Mouse (Mus musculus) heart, embryonic 10.5 days (tissue): Measurements from ENCODE around the gene Stim2. TPM values are rescaled to one million over a fixed set of nuclear protein-coding genes. Genes with fewer than 3 reads are reported as not detected.

Experiments used
- DNase-seq: peaks from one replicate; pipeline ENCODE4 v3.0.0-alpha.2; 2017; ENCODE audit warnings: low spot score
- H3K27ac ChIP-seq: fragments of 300-500 bp; sonication (generic); 2 replicates; pipeline ENCODE4 v1.5.1; 2016; ENCODE audit warnings: mild to moderate bottlenecking
- H3K27me3 ChIP-seq: fragments of 300-500 bp; sonication (generic); 2 replicates; pipeline ENCODE4 v1.6.1; 2016; ENCODE audit warnings: mild to moderate bottlenecking; ENCODE audit not compliant: poor library complexity, insufficient read depth, severe bottlenecking
- H3K36me3 ChIP-seq: fragments of 300-500 bp; sonication (generic); 2 replicates; pipeline ENCODE4 v1.6.1; 2016; ENCODE audit warnings: mild to moderate bottlenecking, moderate library complexity
- H3K4me1 ChIP-seq: fragments of 300-500 bp; sonication (generic); 2 replicates; pipeline ENCODE4 v1.6.1; 2016; ENCODE audit warnings: mild to moderate bottlenecking
- H3K4me3 ChIP-seq: fragments of 300-500 bp; sonication (generic); 2 replicates; pipeline ENCODE4 v1.5.1; 2016; ENCODE audit warnings: mild to moderate bottlenecking, moderate library complexity
- H3K9me3 ChIP-seq: fragments of 300-500 bp; sonication (generic); 2 replicates; pipeline ENCODE4 v1.6.1; 2016; ENCODE audit warnings: mild to moderate bottlenecking, moderate library complexity
- WGBS: fragments of 180-500 bp; shearing (Covaris S2); methylation state at CpG from one replicate; pipeline ENCODE4 v1.1.7; 2016; 5-methylcytosine and 5-hydroxymethylcytosine counted together
- polyA plus RNA-seq: library from polyadenylated mRNA; unstranded; fragments of >200 nt; fragmentation: Nextera tagmentation; extraction: Ambion mirVana; gene quantifications from 2 replicates; pipeline ENCODE4 v1.2.1, GENCODE M21; 2016

Stim2 gene
- polyA plus RNA-seq, 1 experiment from 2014 or later, result 15.2 TPM

- Histone ChIP-seq H3K4me1 (peaks cover 13% of the 10 kb centered on the region), H3K4me3 (no peak overlapping the region), H3K36me3 (0 out of 2 replicates have a peak, but pooled peaks cover 3% of the 10 kb centered on the region), H3K9me3 (no peaks in the 10 kb centered on the region), H3K27me3 (no peaks in the 10 kb centered on the region), H3K27ac (no peak overlapping the region)
- 94% methylated on average over 5 of the region's 5 CpGs for WGBS
- DNase-seq, result no peak
Observed at GRCm38 (mm10) chr5:54109096-54109495, 110.8 kb downstream of the Stim2 start.

DNA sequence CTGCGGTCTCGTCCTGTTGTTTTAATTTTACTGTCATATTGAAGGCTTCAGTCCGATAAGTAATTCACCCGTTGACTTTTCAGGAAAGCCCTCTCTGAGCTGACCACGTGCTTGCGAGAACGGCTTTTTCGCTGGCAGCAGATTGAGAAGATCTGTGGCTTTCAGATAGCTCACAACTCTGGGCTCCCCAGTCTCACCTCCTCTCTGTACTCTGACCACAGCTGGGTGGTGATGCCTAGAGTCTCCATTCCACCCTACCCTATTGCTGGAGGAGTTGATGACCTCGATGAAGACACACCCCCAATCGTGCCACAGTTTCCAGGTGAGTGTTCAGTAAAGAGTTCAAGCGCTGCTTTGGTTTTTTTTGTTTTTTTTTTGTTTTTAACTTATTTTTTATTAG lies 112.5 kb downstream of the Stim2 start:
- WGBS, result 87% methylated on average over 11 of the region's 11 CpGs

GRCm38 (mm10) chr5:54113284-54113683 lies 115.0 kb downstream of the Stim2 start:
- no peaks in the 10 kb centered on the region for H3K27me3 ChIP-seq
- H3K27ac ChIP-seq, result no peak overlapping the region
- DNase-seq, result no peak
- peaks cover 12% of the 10 kb centered on the region; the same call in 1 of the 2 replicates for H3K36me3 ChIP-seq
- no peaks in the 10 kb centered on the region for H3K9me3 ChIP-seq
- WGBS, result 35% methylated on average over 3 of the region's 3 CpGs
- no peak overlapping the region for H3K4me3 ChIP-seq
- peaks cover 3% of the 10 kb centered on the region; the same call in 1 of the 2 replicates for H3K4me1 ChIP-seq

More for the DNA sequence above, 112.5 kb downstream of the Stim2 start:
- Histone ChIP-seq H3K4me1 (peaks cover 11% of the 10 kb centered on the region), H3K9me3 (no peaks in the 10 kb centered on the region), H3K4me3 (no peak overlapping the region), H3K36me3 (0 out of 2 replicates have a peak, but pooled peaks cover 3% of the 10 kb centered on the region), H3K27me3 (no peaks in the 10 kb centered on the region), H3K27ac (no peak overlapping the region)
- no peak for DNase-seq

DNA sequence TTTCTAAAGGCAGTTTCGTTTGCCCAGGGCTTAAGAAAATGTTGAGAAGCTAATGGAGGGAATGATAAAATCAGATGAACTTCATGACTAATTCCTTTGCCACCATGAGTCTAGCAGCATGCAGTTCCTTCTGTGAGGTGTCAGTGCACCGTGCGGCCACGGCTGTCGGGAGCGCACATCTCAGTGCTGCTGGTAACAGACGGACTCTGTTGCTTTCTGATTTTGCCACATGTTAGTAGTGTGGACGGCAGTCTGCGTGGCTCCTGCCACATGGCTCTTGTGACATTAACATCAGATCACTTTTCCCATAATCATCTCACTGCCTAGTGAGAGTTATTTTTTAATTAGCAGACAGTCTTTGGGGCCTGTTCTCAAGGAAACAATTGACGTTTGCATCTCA lies 118.2 kb downstream of the Stim2 start:
- Histone ChIP-seq H3K4me1 (peaks cover 5% of the 10 kb centered on the region; the same call in 1 of the 2 replicates), H3K36me3 (peaks cover 16% of the 10 kb centered on the region; the same call in 1 of the 2 replicates), H3K27me3 (no peaks in the 10 kb centered on the region), H3K4me3 (no peak overlapping the region), H3K9me3 (no peaks in the 10 kb centered on the region), H3K27ac (no peak overlapping the region)
- 89% methylated on average over 10 of the region's 10 CpGs for WGBS
- DNase-seq, result no peak

GRCm38 (mm10) chr5:54118410-54119212 lies 120.3 kb downstream of the Stim2 start:
- peaks cover 5% of the 10 kb centered on the region; the same call in 1 of the 2 replicates for H3K4me1 ChIP-seq
- no peaks in the 10 kb centered on the region for H3K27me3 ChIP-seq
- 66% methylated on average over 19 of the region's 19 CpGs for WGBS
- no peak overlapping the region for H3K27ac ChIP-seq
- no peak overlapping the region for H3K4me3 ChIP-seq
- H3K36me3 ChIP-seq, result peaks cover 16% of the 10 kb centered on the region; the same call in 1 of the 2 replicates
- no peak for DNase-seq
- H3K9me3 ChIP-seq, result no peaks in the 10 kb centered on the region

DNA sequence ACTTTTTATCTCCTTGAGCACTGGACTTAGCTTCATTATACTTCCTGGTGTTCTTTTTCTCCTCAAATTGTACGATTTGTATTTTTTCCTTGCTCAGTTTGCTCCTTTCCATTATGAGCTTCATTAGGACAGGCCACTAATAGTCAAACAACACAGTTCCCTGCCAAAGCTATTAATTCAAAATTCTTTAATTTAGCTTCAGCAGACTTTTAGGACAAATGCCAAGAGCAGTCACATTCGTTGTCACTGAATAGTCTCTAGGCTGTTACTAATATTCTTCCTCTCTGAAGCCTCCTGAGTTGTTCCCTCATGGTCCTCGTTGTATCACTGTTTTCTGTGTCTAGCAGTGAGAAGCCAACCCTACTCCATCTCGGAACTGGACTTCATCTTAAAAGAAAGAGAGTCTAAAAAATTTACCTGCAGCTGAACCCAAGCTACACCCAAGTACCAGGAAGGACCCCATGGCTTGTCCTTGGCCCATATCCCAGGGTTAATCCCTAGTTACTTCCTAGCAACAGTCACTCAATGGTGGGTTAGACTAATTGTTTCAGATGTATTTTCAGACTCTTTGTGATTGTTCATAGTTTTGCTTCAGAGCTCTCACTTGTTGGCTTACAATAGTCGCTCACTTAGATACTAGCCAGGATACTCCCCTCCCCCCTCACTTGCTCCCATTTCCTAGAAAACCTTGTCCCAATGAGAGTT lies 149.9 kb downstream of the Stim2 start:
- WGBS, result 81% methylated on average over 5 of the region's 5 CpGs

GRCm38 (mm10) chr5:54154503-54155226 lies 156.4 kb downstream of the Stim2 start:
- Histone ChIP-seq H3K27ac (0 out of 2 replicates have a peak overlapping the region, but pooled peaks have one; percentile 16), H3K4me1 (peaks cover 22% of the 10 kb centered on the region), H3K27me3 (peaks cover 7% of the 10 kb centered on the region; the same call in 1 of the 2 replicates), H3K9me3 (no peaks in the 10 kb centered on the region), H3K4me3 (no peak overlapping the region), H3K36me3 (no peaks in the 10 kb centered on the region)
- peak; percentile 77 for DNase-seq
- WGBS, result 20% methylated on average over 13 of the region's 13 CpGs

More for the DNA sequence above, 149.9 kb downstream of the Stim2 start:
- H3K4me3 ChIP-seq, result no peak overlapping the region
- no peaks in the 10 kb centered on the region for H3K36me3 ChIP-seq
- H3K4me1 ChIP-seq, result no peaks in the 10 kb centered on the region
- no peaks in the 10 kb centered on the region for H3K27me3 ChIP-seq
- DNase-seq, result no peak
- no peak overlapping the region for H3K27ac ChIP-seq
- H3K9me3 ChIP-seq, result no peaks in the 10 kb centered on the region

GRCm38 (mm10) chr5:54155227-54155776 lies 157.0 kb downstream of the Stim2 start:
- no peak for DNase-seq
- H3K9me3 ChIP-seq, result no peaks in the 10 kb centered on the region
- no peaks in the 10 kb centered on the region for H3K36me3 ChIP-seq
- peaks cover 25% of the 10 kb centered on the region for H3K4me1 ChIP-seq
- 60% methylated on average over 12 of the region's 12 CpGs for WGBS
- no peak overlapping the region for H3K4me3 ChIP-seq
- 0 out of 2 replicates have a peak overlapping the region, but pooled peaks have one; percentile 16 for H3K27ac ChIP-seq
- peaks cover 7% of the 10 kb centered on the region; the same call in 1 of the 2 replicates for H3K27me3 ChIP-seq

- DNase-seq, result no peak
- no peaks in the 10 kb centered on the region for H3K9me3 ChIP-seq
- H3K27ac ChIP-seq, result no peak overlapping the region; the same call in 1 of the 2 replicates
- H3K4me1 ChIP-seq, result peaks cover 25% of the 10 kb centered on the region
- H3K27me3 ChIP-seq, result peaks cover 7% of the 10 kb centered on the region; the same call in 1 of the 2 replicates
- WGBS, result 84% methylated on average over 4 of the region's 4 CpGs
- no peak overlapping the region for H3K4me3 ChIP-seq
- H3K36me3 ChIP-seq, result no peaks in the 10 kb centered on the region
Observed at GRCm38 (mm10) chr5:54155916-54156315, 157.6 kb downstream of the Stim2 start.

GRCm38 (mm10) chr5:54156944-54157527 lies 158.7 kb downstream of the Stim2 start:
- Histone ChIP-seq H3K4me1 (peaks cover 25% of the 10 kb centered on the region), H3K27me3 (peaks cover 7% of the 10 kb centered on the region; the same call in 1 of the 2 replicates), H3K36me3 (no peaks in the 10 kb centered on the region), H3K27ac (peak overlapping the region; percentile 80), H3K4me3 (no peak overlapping the region), H3K9me3 (no peaks in the 10 kb centered on the region)
- WGBS, result 42% methylated on average over 11 of the region's 11 CpGs
- no peak for DNase-seq

DNA sequence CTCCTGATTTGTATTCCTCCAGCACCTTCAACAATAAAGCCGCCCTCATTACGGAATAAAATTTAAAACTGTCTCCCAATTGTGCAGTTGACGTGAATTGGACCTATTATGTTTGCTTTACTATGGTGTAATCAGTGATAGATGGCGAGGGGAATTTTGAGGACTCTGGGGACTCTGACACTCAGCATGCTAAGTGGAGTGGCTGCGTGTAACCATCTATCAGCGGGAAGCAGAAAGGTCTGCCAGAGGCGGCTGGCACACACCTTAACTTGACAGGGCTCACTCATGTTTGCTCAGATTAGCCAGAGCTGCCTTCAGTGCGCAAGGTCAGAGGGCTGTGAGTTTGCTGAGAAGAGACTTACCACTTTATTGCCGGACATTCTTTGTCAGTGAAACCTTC lies 159.9 kb downstream of the Stim2 start:
- Histone ChIP-seq H3K4me3 (no peak overlapping the region), H3K27ac (peak overlapping the region; percentile 80; the same call in 1 of the 2 replicates), H3K4me1 (peaks cover 25% of the 10 kb centered on the region), H3K36me3 (no peaks in the 10 kb centered on the region), H3K27me3 (peaks cover 7% of the 10 kb centered on the region; the same call in 1 of the 2 replicates), H3K9me3 (no peaks in the 10 kb centered on the region)
- no peak for DNase-seq
- WGBS, result 30% methylated on average over 9 of the region's 9 CpGs
